Mouse (Mus musculus): ENCODE results near the gene Pard3.
A peak's percentile ranks its signal among the peaks of the same experiment; 100 is the strongest.

Pard3 gene

DNA sequence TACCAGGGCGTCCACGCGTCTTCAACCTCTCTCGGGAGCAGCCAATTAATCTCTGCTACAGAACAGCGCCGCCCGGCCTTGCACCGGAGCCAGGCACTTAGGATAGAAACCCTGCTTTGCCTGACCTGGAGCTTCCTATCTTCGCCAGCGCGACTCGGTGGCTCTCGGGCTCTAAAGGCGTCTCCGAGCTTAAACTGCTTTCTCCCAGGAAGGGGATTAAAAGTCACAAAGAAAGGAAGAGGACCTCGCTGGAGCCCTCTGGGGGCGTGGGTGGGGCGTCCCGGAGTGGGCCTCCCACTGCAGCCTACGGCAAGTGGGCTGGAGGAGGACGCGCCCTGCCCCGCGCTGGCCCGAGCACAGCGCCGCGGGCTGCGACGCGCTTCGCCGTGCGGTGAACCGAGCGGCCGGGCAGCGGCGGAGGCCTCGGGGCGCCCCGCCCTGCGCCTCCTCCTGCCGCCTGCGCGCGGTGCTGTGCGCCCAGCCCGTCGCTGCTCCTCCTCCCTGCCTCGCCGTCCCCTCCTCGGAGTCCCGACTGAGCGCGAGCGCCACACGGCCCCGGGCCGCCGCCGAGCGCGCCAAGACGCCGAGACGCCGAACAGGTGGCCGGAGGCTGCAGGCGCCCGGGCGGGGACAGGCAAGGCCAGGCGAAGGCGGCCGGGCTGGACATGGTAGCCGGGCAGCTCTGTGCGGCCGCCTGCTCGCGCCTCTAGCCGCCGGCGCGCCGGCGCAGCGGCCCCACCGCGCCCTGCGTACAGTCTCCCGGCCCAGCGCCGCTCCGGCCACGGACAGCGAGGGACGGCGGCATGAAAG is at the start of gene Pard3:
Gene Pard3, plus strand, starts transcription at position 343 of the 810 bp plus-strand sequence.
- DNase-seq (ENCODE audit: low read depth, low spot score) = peak; percentile 66

DNA sequence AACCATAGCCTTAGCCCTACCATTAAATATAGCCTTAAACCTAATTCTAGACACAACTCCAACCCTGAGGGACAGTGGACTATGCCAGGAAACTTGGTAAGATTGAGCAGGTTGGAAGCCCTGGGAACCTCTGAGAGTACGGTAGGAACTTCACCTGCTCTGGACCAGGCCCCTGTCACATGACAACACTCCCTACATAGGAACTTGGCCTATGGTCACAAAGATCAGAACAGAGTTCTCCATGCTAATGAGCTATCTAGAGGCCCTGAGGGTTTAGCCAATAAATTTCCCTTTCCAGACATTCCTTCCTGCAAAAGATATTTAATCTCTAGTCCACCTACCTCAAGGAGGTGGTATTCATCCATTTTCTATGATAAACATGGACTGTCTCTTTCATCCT is 41.9 kb upstream of the Pard3 start:
- no peak for DNase-seq (ENCODE audit: low read depth, low spot score)

DNA sequence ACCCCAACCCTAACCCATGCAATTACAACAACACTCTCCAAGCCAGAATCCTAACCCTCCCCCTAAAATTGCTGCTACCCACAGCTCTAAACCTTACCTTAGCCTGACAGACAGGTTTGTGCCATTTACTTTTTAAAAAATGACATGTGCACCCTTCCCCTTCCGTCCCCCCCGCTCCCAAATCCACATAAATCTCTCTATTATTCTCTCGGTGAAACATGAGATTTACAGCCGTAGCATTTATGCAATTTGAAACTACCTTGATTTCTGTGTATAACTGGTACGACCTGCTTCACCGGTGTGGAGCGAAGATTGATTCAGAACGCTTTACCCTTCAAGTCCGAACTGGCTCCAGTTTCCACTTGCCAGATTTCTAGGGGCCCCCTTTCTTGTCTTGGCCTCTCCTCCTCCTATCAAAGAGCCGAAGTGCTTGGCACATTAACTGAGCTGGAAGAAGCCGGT is 38.4 kb upstream of the Pard3 start:
- no peak for DNase-seq (ENCODE audit: low read depth, low spot score)

DNA sequence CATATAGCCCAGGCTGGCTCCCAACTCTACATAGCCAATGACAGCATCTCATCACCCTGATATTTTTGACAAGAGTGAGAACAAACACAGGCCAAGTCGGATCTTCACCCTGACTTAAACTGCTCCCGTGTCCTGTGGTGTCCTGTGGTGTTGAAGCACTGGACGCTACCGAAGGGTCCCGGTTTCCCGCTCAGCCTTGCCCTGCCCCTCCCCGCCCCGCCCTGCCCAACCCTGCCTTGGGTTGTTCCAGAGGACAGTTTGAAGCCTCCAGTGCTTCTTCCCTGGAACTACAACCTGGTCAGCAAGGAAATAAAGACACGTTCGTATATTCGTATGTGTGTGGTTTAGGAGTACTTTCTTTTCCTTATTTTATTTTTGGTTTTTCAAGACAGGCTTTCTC is 37.9 kb upstream of the Pard3 start:
- DNase-seq (ENCODE audit: low read depth, low spot score) = no peak

DNA sequence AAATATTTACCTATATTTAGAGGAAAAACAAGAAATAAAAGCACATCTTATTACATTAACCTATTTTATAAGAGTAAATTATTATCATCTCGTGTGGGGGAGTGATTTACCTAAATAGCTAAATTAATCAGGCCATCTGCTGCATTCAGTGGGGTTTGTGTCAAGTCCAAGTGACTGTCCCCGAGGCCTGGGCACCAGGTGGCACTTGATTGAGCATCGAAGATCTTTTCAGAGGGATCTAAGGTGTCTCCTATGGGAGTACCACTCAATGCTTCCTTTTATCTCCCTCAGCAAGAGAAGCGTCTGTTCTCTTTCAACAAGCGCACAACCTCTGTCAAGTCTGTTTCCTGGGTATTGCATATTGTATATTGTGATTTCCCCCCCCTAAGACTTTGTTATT is 32.2 kb upstream of the Pard3 start:
- DNase-seq (ENCODE audit: low read depth, low spot score) = no peak

DNA sequence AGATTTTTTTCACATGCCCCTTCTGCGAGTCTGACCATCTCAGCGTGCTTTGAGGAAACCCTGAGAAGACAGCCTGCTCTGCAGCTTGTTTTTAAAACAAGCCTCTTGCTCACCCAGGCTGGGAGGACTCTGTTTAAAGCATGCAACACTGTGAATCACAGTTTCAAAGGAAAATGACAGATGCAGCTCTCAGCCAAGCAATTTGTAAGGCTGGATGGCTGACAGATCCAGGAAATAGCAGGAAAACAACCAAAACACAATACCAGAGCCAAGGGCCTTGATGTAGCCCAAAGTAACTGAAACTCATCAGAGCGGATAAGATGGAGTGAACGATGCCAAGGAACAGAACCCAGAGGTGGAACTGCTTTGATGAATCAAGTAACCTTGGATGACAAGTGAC is 24.8 kb upstream of the Pard3 start:
- no peak for DNase-seq (ENCODE audit: low read depth, low spot score)

DNA sequence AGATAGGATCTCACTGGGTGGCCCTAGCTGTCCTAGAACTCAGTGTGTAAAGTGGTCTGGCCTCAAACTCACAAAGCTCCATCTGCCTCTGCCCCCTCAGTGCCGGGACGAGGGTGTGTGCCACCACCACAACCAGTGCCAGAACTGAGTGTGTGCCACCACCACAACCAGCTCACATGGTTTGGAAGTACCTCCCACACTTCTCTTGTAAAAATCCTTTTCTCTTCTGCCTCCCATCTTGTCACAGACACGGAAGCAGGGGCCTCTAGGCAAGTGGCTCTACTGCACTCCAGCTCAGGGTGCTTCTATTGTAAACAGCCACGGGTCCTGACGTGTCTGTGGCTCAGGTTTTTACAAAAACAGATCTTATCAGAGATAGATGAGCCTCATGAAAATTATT is 13.7 kb upstream of the Pard3 start:
- DNase-seq (ENCODE audit: low read depth, low spot score) = no peak

DNA sequence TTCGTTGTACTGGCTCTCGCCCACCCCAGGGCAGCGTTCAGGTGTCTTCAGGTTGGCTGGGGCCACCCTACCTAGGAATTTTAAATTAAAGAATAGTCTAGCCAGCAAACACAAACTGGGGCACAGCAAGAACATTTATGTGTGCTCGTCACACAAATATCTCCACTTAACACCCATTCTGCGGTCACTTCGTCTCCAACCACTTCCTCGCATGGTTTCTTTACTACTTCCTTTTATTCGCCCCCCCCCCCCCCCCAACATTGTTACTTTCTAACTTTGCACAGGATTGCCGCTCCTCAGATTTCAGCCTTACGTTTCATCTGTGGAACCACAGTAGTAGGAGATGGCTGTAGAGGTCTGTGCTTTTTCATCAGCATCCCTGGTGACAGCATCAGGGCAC is 11.6 kb upstream of the Pard3 start:
- no peak for DNase-seq (ENCODE audit: low read depth, low spot score)

DNA sequence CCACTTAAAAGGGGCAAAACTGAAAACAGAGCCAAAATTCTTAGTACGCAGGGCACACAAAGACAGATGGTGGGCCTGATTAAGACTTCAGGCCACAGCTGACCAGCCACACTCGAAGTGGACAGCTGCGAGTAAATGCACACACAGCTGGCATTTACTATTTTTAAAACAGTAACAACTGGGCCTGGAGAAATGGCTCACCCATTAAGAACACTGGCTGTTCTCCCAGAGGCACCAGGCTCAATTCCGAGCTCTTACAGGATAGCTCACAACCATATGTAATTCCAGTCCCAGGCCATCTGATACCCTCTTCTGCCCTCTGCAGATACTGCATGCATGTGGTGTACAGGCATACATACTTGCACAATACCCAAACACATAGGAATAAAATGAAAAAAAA is 8.6 kb upstream of the Pard3 start:
- DNase-seq (ENCODE audit: low read depth, low spot score) = no peak

DNA sequence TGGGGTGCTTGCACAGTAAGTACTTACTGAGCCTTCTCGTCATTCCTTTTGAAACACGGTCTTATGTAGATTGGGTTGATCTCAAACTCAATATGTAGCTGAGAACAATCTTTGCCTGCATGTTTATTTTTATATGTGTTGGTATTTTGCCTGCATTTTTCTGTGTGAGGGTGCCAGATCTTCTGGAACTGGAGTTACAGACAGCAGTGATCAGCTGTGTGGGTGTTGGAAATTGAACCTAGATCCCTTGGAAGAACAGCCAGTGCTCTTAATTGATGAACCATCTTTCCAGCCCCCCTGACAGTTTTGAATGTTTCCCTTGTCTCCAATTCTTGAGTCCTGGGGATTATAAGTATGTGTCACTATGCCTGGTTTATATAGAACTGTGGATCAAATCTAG is 4.9 kb upstream of the Pard3 start:
- no peak for DNase-seq (ENCODE audit: low read depth, low spot score)

DNA sequence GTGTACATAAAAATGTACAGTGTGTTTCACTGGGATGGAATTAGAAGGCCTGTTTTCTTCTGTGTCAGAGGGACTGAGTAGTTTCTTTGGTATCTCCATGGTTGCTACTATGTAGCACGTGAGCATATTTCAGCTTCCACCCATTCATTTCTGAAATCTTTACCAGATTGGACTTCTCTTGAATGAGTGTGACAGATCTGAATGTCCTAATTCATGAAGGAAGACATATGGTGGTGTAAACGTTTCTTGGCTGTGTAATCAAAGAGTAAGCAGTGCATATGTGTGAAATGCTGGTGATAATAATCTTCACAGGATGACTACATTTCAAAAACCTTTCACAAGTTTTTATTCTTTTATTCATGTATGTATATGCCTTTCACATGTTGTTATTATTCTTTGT is 3.9 kb upstream of the Pard3 start:
- DNase-seq (ENCODE audit: low read depth, low spot score) = no peak

DNA sequence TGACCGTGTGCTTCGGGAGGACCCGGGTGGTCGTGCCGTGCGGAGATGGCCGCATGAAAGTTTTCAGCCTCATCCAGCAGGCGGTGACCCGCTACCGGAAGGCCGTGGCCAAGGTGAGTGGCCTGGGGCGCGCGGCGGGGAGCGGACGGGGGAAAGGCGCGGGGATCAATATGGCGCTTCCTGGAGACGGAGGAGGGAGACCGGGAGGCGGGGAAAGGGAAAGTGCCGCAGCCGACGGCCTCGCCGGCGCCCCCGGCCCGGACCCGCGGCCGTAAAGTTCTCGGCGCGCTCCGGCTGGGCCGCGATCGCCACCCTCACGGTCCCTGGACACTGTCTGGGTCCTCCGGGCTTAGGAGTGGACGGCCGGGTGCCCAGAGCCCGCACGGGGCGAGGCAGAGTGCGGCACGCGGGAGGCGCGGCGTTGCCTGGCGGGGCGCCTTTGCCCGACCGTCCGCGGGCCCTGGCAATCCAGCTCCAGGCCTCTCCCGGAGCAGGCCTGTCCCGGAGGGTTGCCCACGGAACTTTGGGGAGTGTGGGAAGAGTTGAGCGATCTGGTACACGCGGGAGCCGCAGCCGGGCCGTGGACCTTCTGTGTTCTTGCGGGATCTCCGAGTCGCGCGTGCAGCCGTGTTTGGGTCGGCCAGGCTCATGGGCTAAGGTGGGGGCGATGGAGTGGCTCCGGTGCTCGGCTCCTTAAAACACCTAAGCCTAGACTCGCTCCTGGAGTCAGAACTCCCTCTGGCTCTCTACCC is 844 bp downstream of the Pard3 start:
- peak; percentile 29 for DNase-seq (ENCODE audit: low read depth, low spot score)

DNA sequence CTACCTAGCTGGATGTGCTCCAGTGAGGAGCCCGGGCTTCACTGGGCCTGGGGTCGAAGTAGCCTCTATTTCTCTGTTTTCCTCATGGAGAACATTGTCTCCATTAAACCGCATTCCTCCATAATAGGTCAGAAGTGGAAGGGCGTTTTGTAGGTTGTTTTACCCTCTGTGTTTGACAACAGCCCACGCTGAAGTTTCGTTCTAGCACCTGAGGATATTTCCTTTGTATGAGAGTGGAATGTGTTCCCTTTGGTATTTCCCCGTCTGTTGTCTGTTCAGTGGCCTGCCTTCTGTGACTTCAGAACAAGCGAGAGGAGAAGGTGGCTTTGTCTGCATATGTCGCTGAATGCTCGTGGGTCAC is 1.4 kb downstream of the Pard3 start:
- no peak for DNase-seq (ENCODE audit: low read depth, low spot score)

DNA sequence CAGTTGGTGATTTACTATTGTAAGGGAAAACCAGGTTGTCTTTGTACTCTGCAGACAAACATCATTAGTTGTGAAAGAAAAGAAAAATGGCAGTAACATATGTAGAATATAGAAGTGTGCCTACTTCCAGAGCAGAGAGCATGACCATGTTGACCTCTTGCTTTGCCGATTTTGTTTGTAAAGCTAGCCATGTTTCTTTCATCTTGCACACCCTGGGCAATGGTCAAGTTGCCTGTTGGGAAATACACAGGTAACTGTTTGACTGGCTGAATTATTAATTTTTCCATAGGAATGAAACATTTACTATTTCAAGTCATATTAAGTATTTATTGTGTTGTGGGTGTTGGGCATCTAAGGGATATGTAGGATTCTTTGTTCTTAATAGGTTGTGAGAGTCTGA is 2.1 kb downstream of the Pard3 start:
- no peak for DNase-seq (ENCODE audit: low read depth, low spot score)

DNA sequence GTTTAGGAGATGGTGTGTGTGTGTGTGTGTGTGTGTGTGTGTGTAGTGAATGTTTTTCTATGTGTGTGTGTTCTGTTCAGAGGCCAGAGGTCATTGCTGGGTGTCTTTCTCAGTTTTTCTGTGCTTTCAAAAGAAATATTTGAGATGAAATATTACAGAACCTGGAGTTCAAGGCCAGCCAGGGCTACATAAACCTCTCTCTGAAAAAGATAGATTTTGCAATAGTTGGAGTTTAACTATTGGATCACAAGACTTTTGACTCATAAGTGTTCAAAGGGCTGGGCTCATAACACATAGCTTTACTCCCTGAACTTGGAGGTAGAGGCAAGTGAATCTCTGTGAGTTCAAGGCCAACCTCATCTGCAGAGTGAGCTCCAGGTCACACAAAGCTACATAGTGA is 2.8 kb downstream of the Pard3 start:
- DNase-seq (ENCODE audit: low read depth, low spot score) = peak; percentile 4

DNA sequence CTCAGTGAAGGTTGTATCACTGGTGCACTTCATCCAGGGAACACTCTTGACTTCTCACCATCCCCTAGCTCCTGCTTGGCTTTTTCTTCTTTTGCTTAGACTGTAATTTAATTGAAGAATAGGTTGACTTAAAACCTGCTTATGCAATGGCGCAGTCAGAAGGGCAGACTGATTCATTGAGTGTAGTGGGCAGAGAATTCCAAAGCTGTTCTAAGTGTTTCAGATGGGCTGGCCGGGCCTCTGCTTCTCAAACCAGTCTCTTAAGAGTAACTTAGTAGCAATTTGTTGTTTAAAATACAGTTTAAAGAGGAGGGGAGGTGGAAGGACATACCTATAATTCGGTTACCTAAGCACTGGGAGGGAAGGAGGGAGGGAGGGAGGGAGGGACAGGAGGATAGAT is 5.0 kb downstream of the Pard3 start:
- DNase-seq (ENCODE audit: low read depth, low spot score) = no peak

DNA sequence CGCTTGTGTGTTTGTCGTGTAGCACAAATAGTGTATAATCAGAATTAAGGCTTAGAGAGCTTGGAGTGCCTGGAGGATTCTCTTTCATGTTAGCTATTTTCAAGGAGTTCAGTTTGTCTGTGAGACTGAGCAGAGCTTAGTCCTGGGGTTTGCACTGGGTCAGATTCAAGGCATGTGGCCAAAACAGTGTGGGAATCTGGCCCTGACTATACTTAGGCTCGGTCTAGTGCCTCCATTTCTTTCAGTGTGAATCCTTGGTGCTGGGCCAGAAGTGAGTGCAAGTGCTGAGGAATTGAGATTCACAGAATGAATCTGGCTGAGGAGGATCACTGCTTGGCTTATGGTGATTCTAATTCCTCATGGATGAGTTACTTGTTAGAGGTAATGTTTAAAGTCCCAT is 6.5 kb downstream of the Pard3 start:
- DNase-seq (ENCODE audit: low read depth, low spot score) = peak; percentile 17

DNA sequence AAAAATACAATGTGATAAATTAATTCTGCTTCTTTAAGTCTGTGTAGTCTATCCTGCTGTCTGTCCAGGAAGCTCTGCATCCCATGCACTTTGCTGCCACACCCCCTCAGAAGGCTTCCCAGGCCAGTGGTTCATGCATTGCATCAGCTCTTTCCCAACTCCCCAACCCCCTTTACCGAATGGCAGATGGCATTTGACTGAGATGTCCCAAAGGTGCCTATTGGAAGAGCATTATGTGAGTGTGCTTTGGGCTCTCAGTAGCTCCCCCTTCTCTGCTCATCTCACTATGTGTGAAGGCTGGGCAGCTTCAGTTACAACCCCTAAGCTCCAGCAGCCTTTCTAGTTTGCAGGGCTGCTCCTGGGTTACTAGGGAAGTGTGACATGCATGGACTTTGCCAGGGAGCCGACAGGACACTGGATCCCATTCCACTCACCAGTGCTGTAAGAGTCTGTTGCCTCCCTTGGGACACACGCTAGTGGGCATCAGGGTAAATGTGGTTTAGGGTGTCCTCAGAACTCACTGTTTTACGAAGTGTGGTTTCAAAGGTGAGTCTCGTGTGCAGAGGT is 9.4 kb downstream of the Pard3 start:
- DNase-seq (ENCODE audit: low read depth, low spot score) = peak; percentile 42

DNA sequence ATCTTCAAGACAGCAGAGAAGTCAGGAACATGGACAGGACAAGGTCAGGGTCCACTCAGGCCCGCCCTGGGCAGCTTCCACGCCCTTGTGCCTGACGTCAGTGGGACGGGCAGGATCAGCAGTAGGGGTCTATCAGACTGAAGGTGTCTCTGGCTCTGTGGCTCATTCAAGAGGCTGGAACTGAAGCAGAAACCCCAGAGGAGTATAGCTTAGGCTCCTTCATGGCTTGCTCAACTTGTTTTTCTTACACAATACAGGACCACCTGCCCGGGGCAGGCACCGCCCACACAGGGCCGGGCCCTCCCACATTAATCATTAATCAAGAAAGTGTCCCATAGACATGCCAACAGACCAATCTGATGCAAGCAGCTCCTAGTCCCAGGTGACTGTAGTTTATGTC is 12.8 kb downstream of the Pard3 start:
- no peak for DNase-seq (ENCODE audit: low read depth, low spot score)

DNA sequence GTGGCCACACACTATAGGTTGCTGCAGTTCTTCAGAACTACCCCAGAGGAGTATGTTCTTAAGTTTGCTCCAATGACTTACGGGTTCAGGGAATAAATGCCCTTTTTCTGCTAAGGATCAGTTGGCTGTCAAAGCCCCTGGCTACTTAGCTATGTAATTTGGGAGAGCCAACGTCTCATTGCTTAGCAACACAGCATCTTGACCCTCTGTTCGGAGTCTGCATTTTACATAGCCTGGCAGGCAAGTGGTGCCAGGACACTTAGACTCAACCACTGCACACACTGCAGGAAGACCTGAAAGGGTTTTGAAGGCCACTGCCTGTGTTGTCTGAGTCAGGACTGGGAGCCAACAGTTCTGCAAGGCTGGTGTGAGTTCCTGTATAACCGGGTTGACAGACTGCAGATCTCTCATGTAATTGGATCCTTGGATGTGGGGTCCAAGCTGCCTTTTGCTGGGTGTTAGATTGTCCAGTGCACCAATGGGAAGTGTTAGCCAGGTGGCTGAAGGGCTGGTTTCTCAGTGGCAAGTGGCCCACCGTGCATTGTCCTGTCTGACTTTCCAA is 15.6 kb downstream of the Pard3 start:
- no peak for DNase-seq (ENCODE audit: low read depth, low spot score)

DNA sequence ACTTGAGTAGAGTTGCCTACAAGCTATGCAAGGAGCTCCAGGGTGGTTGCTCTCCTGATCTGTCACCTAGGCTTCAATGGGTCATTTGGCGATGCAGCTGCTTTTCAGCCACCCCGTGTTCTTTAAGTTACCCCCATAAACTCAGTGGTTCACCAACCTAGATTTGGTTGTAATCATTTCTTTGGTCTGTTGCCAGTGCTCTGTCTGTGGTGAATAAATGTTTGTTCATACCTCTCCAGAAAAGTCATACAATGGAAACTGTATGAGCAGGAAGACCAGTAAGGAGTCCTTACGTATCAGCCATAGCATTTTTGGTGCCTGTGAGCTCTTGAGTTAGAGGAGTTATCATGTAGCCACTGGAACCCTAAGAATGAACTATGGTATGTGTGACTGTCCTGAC is 17.6 kb downstream of the Pard3 start:
- DNase-seq (ENCODE audit: low read depth, low spot score) = no peak

DNA sequence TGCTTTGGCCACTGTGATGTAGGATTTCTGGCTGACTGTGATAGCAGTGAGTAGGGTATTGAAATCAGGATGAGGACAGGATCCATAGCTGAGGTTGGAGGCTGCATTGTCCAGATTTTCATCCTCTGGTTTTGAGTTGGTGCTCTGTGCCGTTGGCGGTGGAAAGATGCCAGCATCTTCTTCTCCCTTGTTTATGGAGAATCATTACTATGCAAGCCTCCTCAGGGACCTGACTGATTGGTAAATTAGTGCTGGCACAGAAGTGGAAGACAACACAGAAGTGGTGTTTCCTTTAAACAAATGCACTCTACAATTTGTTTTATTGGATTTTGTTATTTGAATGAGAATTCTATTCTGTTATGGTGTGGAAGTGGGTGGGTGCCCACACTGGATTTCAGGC is 18.8 kb downstream of the Pard3 start:
- DNase-seq (ENCODE audit: low read depth, low spot score) = no peak

DNA sequence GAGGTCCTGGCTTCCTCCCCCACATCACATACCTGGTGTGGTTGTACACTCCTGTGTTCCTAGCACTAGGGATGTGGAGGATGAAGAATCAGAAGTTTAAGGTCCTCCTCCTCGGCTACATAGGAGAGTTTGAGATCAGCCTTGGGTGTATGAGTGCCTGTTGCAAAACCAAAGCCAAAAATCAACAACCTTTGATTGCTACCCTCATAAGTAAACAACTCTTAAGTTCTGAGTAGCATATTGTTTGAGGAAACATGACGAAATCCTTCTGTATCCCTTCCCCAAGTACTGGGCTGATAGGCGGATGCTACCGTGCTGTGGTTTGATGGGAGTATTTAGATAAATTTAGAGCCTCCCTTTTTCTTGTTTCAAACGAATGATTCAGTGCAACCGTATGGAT is 20.9 kb downstream of the Pard3 start:
- DNase-seq (ENCODE audit: low read depth, low spot score) = no peak
